In genomic region chr2:26252514-26253206, GRCm38 (mm10) we compare ENCODE assay signal across 31 mouse cellular contexts. TPM values are rescaled to one million over a fixed set of nuclear protein-coding genes. Genes with fewer than 3 reads are reported as not detected.
A peak's percentile ranks its signal among the peaks of the same experiment; 100 is the strongest.
DNase-seq lines count a peak whose midpoint lies in the region; ATAC-seq lines count a peak whose summit lies in the region.
"Had no signal": no experiment of that assay in that cellular context is flagged by ENCODE, and none has a peak within 500 bp of the region (broad histone marks: within the 10 kb centered on the region; RNA-seq: fewer than 3 reads in every experiment).

No protein-coding gene starts in this region.

- no peak overlapping the region for H3K4me3 ChIP-seq in embryonic facial prominence, embryonic 14.5 days (ENCODE audit: low read depth, low read length)
- no peak overlapping the region for H3K4me3 ChIP-seq in stomach, embryonic 15.5 days (replicated peaks)
- no peak overlapping the region for H3K4me3 ChIP-seq in midbrain, embryonic 14.5 days (replicated peaks; ENCODE audit: low read depth, low read length)
- H3K4me3 ChIP-seq: embryonic facial prominence, embryonic 13.5 days; forebrain, embryonic 15.5 days; heart, adult 2 months; heart, embryonic 13.5 days; left cerebral cortex, adult 2 months; midbrain, embryonic 13.5 days had no signal

- 57% methylated on average over 8 of the region's 8 CpGs for WGBS in embryonic facial prominence, embryonic 14.5 days
- 49% methylated on average over 8 of the region's 8 CpGs for WGBS in stomach, embryonic 15.5 days
- WGBS in midbrain, embryonic 14.5 days, result 66% methylated on average over 8 of the region's 8 CpGs

- no peaks in the 10 kb centered on the region for H3K9me3 ChIP-seq in embryonic facial prominence, embryonic 14.5 days (ENCODE audit: control insufficient read depth, low read length)
- H3K9me3 ChIP-seq in stomach, embryonic 15.5 days, result no peaks in the 10 kb centered on the region
- H3K9me3 ChIP-seq in midbrain, embryonic 14.5 days (ENCODE audit: control insufficient read depth, low read length), result no peaks in the 10 kb centered on the region
- H3K9me3 ChIP-seq: embryonic facial prominence, embryonic 13.5 days; forebrain, embryonic 15.5 days; heart, embryonic 13.5 days; midbrain, embryonic 13.5 days had no signal

- H3K27me3 ChIP-seq in embryonic facial prominence, embryonic 14.5 days (replicated peaks; ENCODE audit: control insufficient read depth, insufficient read depth, low read length), result no peaks in the 10 kb centered on the region
- no peaks in the 10 kb centered on the region for H3K27me3 ChIP-seq in stomach, embryonic 15.5 days (replicated peaks)
- H3K27me3 ChIP-seq in midbrain, embryonic 14.5 days (ENCODE audit: control insufficient read depth, insufficient read depth, low read length), result no peaks in the 10 kb centered on the region
- H3K27me3 ChIP-seq: embryonic facial prominence, embryonic 13.5 days; forebrain, embryonic 15.5 days had no signal

- DNase-seq in thymus, postnatal 0 days (ENCODE audit: low spot score), result peak; percentile 10
- no peak for DNase-seq in thymus, postnatal 10 days (ENCODE audit: low spot score in 2 of 2)
- peak; percentile 38 for DNase-seq in ES-CJ7 (ENCODE audit: low read depth, low spot score)
- peak; percentile 37 for DNase-seq in embryonic facial prominence, embryonic 14.5 days (ENCODE audit: low spot score)
- no peak for DNase-seq in adrenal gland, postnatal 25 days
- DNase-seq in midbrain, embryonic 14.5 days, result no peak
- DNase-seq: adrenal gland, postnatal 36 days; cerebellum, adult 9-10 months; gastrocnemius, postnatal 10 days; heart, adult 2 months; heart, postnatal 14 days; kidney, postnatal 4 days; layer of hippocampus, adult 9-11 months; lung, postnatal 14 days; right cerebral cortex, postnatal 25 days; spleen, adult 18-20 months; thymus, adult 18-20 months had no signal

- H3K36me3 ChIP-seq in embryonic facial prominence, embryonic 14.5 days (ENCODE audit: control insufficient read depth, insufficient read depth, low read length), result no peaks in the 10 kb centered on the region
- no peaks in the 10 kb centered on the region for H3K36me3 ChIP-seq in stomach, embryonic 15.5 days
- H3K36me3 ChIP-seq in midbrain, embryonic 14.5 days (ENCODE audit: control insufficient read depth, insufficient read depth, low read length), result no peaks in the 10 kb centered on the region
- H3K36me3 ChIP-seq: embryonic facial prominence, embryonic 13.5 days; forebrain, embryonic 15.5 days; heart, embryonic 13.5 days; midbrain, embryonic 13.5 days had no signal

- no peak overlapping the region for H3K4me2 ChIP-seq in embryonic facial prominence, embryonic 14.5 days (ENCODE audit: low read depth, low read length)
- H3K4me2 ChIP-seq in stomach, embryonic 15.5 days, result no peak overlapping the region
- no peak overlapping the region for H3K4me2 ChIP-seq in midbrain, embryonic 14.5 days (ENCODE audit: low read length)
- H3K4me2 ChIP-seq: embryonic facial prominence, embryonic 13.5 days; forebrain, embryonic 15.5 days; heart, embryonic 13.5 days; midbrain, embryonic 13.5 days had no signal

- H3K4me1 ChIP-seq in embryonic facial prominence, embryonic 14.5 days (ENCODE audit: control insufficient read depth, insufficient read depth, low read length), result no peaks in the 10 kb centered on the region
- no peaks in the 10 kb centered on the region for H3K4me1 ChIP-seq in stomach, embryonic 15.5 days
- no peaks in the 10 kb centered on the region for H3K4me1 ChIP-seq in midbrain, embryonic 14.5 days (ENCODE audit: control insufficient read depth, insufficient read depth, low read length)
- H3K4me1 ChIP-seq: forebrain, embryonic 15.5 days; heart, embryonic 13.5 days; midbrain, embryonic 13.5 days had no signal

- peak; percentile 60; the same call in 1 of the 2 replicates for ATAC-seq in embryonic facial prominence, embryonic 14.5 days (ENCODE audit: low read depth)
- ATAC-seq in stomach, embryonic 15.5 days (ENCODE audit: insufficient read depth, low FRiP score, low read depth), result peak; percentile 41; the same call in 1 of the 2 replicates
- ATAC-seq in midbrain, embryonic 14.5 days (ENCODE audit: low FRiP score, low TSS enrichment), result no peak
- ATAC-seq: forebrain, embryonic 15.5 days; hindbrain, postnatal 0 days; intestine, embryonic 16.5 days; midbrain, embryonic 13.5 days had no signal

- no peak overlapping the region; the same call in 1 of the 2 replicates for H3K27ac ChIP-seq in embryonic facial prominence, embryonic 14.5 days (replicated peaks; ENCODE audit: low read depth, low read length)
- H3K27ac ChIP-seq in stomach, embryonic 15.5 days, result peak overlapping the region; percentile 63; the same call in 1 of the 2 replicates
- no peak overlapping the region for H3K27ac ChIP-seq in midbrain, embryonic 14.5 days (replicated peaks; ENCODE audit: low read depth, low read length)
- H3K27ac ChIP-seq: embryonic facial prominence, embryonic 13.5 days; forebrain, embryonic 15.5 days; heart, adult 2 months; heart, embryonic 13.5 days; hindbrain, postnatal 0 days; left cerebral cortex, adult 2 months; midbrain, embryonic 13.5 days had no signal

- no peak overlapping the region for H3K9ac ChIP-seq in embryonic facial prominence, embryonic 14.5 days (ENCODE audit: low read depth, low read length)
- no peak overlapping the region for H3K9ac ChIP-seq in stomach, embryonic 15.5 days
- no peak overlapping the region for H3K9ac ChIP-seq in midbrain, embryonic 14.5 days (replicated peaks; ENCODE audit: low read length)
- H3K9ac ChIP-seq: embryonic facial prominence, embryonic 13.5 days; forebrain, embryonic 15.5 days; heart, embryonic 13.5 days; midbrain, embryonic 13.5 days had no signal

RNA-seq across cellular contexts. Expression of gene Qsox2, which starts 15.3 kb away (rescaled TPM):
- 15.2 and 15.3 TPM in 2 replicates for polyA plus RNA-seq in thymus, postnatal 0 days (2015; fragmentation: Nextera tagmentation; extraction: Ambion mirVana)
- polyA plus RNA-seq in embryonic facial prominence, embryonic 14.5 days (2014; fragmentation: Nextera tagmentation; extraction: Ambion mirVana), result 17.2 and 18.4 TPM in 2 replicates
- 26.1 and 32.4 TPM in 2 replicates for polyA plus RNA-seq in stomach, embryonic 15.5 days (2015; fragmentation: Nextera tagmentation; extraction: Ambion mirVana)
- 17.5 and 19.7 TPM in 2 replicates for total RNA-seq in adrenal gland, postnatal 25 days (2021)
- polyA plus RNA-seq in midbrain, embryonic 14.5 days (2014; fragmentation: Nextera tagmentation; extraction: Ambion mirVana), result 11.9 and 15.5 TPM in 2 replicates

RNA-seq across cellular contexts. Expression of gene Ccdc187, which starts 41.7 kb away (rescaled TPM):
- 0.04 TPM in 2 replicates for polyA plus RNA-seq in thymus, postnatal 0 days (2015; fragmentation: Nextera tagmentation; extraction: Ambion mirVana)
- polyA plus RNA-seq in embryonic facial prominence, embryonic 14.5 days (2014; fragmentation: Nextera tagmentation; extraction: Ambion mirVana), result 0.17 and 0.28 TPM in 2 replicates
- polyA plus RNA-seq in stomach, embryonic 15.5 days (2015; fragmentation: Nextera tagmentation; extraction: Ambion mirVana), result 0.57 and 0.61 TPM in 2 replicates
- total RNA-seq in adrenal gland, postnatal 25 days (2021), result 0.62 and 1.5 TPM in 2 replicates
- polyA plus RNA-seq in midbrain, embryonic 14.5 days (2014; fragmentation: Nextera tagmentation; extraction: Ambion mirVana), result 0.11 and 0.20 TPM in 2 replicates
- total RNA-seq: megakaryocyte, adult 5-6 weeks had no signal
- polyA plus RNA-seq: C2C12; liver, adult 2 months; neural tube, embryonic 11.5 days had no signal

RNA-seq across cellular contexts. Expression of gene Lhx3, which starts 44.6 kb away (rescaled TPM):
- 0.17 and 0.22 TPM in 2 replicates for polyA plus RNA-seq in thymus, postnatal 0 days (2015; fragmentation: Nextera tagmentation; extraction: Ambion mirVana)
- polyA plus RNA-seq in embryonic facial prominence, embryonic 14.5 days (2014; fragmentation: Nextera tagmentation; extraction: Ambion mirVana), result 1.2 and 1.4 TPM in 2 replicates
- 0.08 TPM in 1 of 2 replicates, not detected in the other for polyA plus RNA-seq in stomach, embryonic 15.5 days (2015; fragmentation: Nextera tagmentation; extraction: Ambion mirVana)
- 0.48 and 0.76 TPM in 2 replicates for total RNA-seq in adrenal gland, postnatal 25 days (2021)
- polyA plus RNA-seq in midbrain, embryonic 14.5 days (2014; fragmentation: Nextera tagmentation; extraction: Ambion mirVana), result not detected in 2 replicates
- total RNA-seq: gastrocnemius, postnatal 10 days; heart, adult 2 months; heart, postnatal 14 days; liver, adult 2 months; megakaryocyte, adult 5-6 weeks had no signal
- polyA plus RNA-seq: C2C12; heart, adult 2 months; kidney, embryonic 16.5 days; liver, adult 2 months; liver, embryonic 16.5 days had no signal

Comparison
In these comparisons a context has a peak if more than half of its experiments do, and no peak if none do; other contexts are left out.
1. DNase-seq: peak in thymus, postnatal 0 days (single experiment), ES-CJ7 (single experiment) and embryonic facial prominence, embryonic 14.5 days (single experiment); none in thymus, postnatal 10 days (0 of 2), adrenal gland, postnatal 25 days (single experiment) and midbrain, embryonic 14.5 days (single experiment).